Mouse (Mus musculus) G1E (cell line): Measurements from ENCODE around the gene Casp6.

Source experiments
- CTCF ChIP-seq: IDR thresholded peaks from 2 replicates; pipeline ENCODE4 v1.5.1; 2012; ENCODE audit warnings: low read depth, low read length, inconsistent platforms, mixed read lengths
- GATA1 ChIP-seq: IDR thresholded peaks from 2 replicates; pipeline ENCODE4 v1.6.1; 2012; ENCODE audit warnings: borderline replicate concordance, low read length, inconsistent platforms, mixed read lengths
- TAL1 ChIP-seq: conservative IDR thresholded peaks from 2 replicates; pipeline ENCODE4 v1.6.1; 2012; ENCODE audit warnings: low read depth, low read length, inconsistent platforms, mixed read lengths

GRCm38 (mm10) chr3:129917424-129917823, 16.2 kb downstream of the Casp6 start:
- no peak for TF ChIP-seq CTCF
- TF ChIP-seq GATA1 = no peak
- no peak for TF ChIP-seq TAL1
